Mouse (Mus musculus): Measurements from ENCODE around the gene Gnas.
"Not testable (repeated sequence)": the region's sequence is repeated elsewhere in the genome, so short reads cannot be mapped to it uniquely, and the experiment has no call there.

The Gnas gene

GRCm38 (mm10) chr2:174295175-174295899 lies 11.2 kb downstream of the Gnas start:
- DNase-seq = peak; percentile 25 to 54

- DNase-seq = no peak
Observed at GRCm38 (mm10) chr2:174295900-174296465, 11.9 kb downstream of the Gnas start.

GRCm38 (mm10) chr2:174297086-174297571 lies 13.0 kb downstream of the Gnas start:
- peak in 1 of 2 experiments; percentile 34 for DNase-seq

- no peak for DNase-seq
Observed at GRCm38 (mm10) chr2:174297851-174298250, 13.7 kb downstream of the Gnas start.

- DNase-seq = no peak
Observed at GRCm38 (mm10) chr2:174298471-174298870, 14.4 kb downstream of the Gnas start.

- DNase-seq = no peak
Observed at GRCm38 (mm10) chr2:174299091-174299770, 15.1 kb downstream of the Gnas start.

GRCm38 (mm10) chr2:174299771-174300160 lies 15.6 kb downstream of the Gnas start:
- DNase-seq = no peak

GRCm38 (mm10) chr2:174300186-174300585 lies 16.1 kb downstream of the Gnas start:
- DNase-seq = no peak

GRCm38 (mm10) chr2:174300666-174301065 lies 16.5 kb downstream of the Gnas start:
- no peak for DNase-seq

GRCm38 (mm10) chr2:174302526-174302925 lies 18.4 kb downstream of the Gnas start:
- DNase-seq = no peak

GRCm38 (mm10) chr2:174305646-174306045 lies 21.5 kb downstream of the Gnas start:
- DNase-seq = no peak

- DNase-seq = no peak
Observed at GRCm38 (mm10) chr2:174307903-174308302, 23.8 kb downstream of the Gnas start.

GRCm38 (mm10) chr2:174310913-174311514 lies 26.9 kb downstream of the Gnas start:
- peak; percentile 64 to 71 for DNase-seq

- no peak for DNase-seq
Observed at GRCm38 (mm10) chr2:174311613-174312012, 27.5 kb downstream of the Gnas start.

- DNase-seq = peak; percentile 84 to 94
Observed at GRCm38 (mm10) chr2:174312118-174312647, 28.1 kb downstream of the Gnas start.

GRCm38 (mm10) chr2:174312661-174313060 lies 28.5 kb downstream of the Gnas start:
- no peak for DNase-seq

GRCm38 (mm10) chr2:174315445-174315844 lies 31.3 kb downstream of the Gnas start:
- not testable (repeated sequence) for DNase-seq

- DNase-seq = no peak
Observed at GRCm38 (mm10) chr2:174316661-174317060, 32.5 kb downstream of the Gnas start.

- DNase-seq = no peak
Observed at GRCm38 (mm10) chr2:174325989-174326388, 41.9 kb downstream of the Gnas start.

GRCm38 (mm10) chr2:174326481-174326880 lies 42.4 kb downstream of the Gnas start:
- no peak for DNase-seq

- peak; percentile 51 to 72 for DNase-seq
Observed at GRCm38 (mm10) chr2:174327295-174327981, 43.3 kb downstream of the Gnas start.

- peak in 1 of 2 experiments; percentile 48 for DNase-seq
Observed at GRCm38 (mm10) chr2:174328358-174328905, 44.3 kb downstream of the Gnas start.

All from kidney, postnatal 25 days (tissue).